Mouse (Mus musculus): ENCODE measurements around the gene Tom1l1. TPM values are rescaled to one million over a fixed set of nuclear protein-coding genes. Genes with fewer than 3 reads are reported as not detected.
A peak's percentile ranks its signal among the peaks of the same experiment; 100 is the strongest.

Tom1l1 gene
- polyA plus RNA-seq, 1 experiment = 3.3 TPM

DNA sequence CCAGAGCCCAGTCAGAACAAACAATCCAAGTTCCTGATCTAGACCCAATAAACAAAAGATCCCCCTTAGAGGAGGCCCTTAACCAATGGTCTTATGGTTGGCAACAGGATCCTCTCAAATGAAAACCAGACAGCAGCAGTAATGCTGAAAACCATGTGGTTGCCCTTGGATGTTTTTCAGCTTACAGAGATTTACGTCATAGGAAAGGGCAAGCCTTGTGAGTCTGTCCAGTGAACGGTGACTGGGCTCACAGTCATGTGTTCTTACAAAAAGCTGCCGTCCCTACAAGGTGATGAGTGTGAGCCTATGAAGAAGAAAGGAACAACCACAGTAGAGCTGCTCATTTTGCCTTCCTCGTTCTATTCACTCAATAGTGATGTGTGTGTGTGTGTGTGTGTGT lies 27.5 kb downstream of the Tom1l1 start:
- Histone ChIP-seq H3K36me3 (replicated peaks; ENCODE audit: low read length) (peaks cover 75% of the 10 kb centered on the region), H3K4me1 (peaks cover 52% of the 10 kb centered on the region), H3K4me3 (replicated peaks) (no peak overlapping the region), H3K27me3 (replicated peaks) (no peaks in the 10 kb centered on the region), H3K9me3 (peaks cover 9% of the 10 kb centered on the region)
- TF ChIP-seq FLI1 (IDR thresholded peaks at IDR 0.05; ENCODE audit: low read length) = no peak
- TF ChIP-seq GATA1 (IDR thresholded peaks at IDR 0.05; ENCODE audit: borderline replicate concordance, low read length) = no peak

DNA sequence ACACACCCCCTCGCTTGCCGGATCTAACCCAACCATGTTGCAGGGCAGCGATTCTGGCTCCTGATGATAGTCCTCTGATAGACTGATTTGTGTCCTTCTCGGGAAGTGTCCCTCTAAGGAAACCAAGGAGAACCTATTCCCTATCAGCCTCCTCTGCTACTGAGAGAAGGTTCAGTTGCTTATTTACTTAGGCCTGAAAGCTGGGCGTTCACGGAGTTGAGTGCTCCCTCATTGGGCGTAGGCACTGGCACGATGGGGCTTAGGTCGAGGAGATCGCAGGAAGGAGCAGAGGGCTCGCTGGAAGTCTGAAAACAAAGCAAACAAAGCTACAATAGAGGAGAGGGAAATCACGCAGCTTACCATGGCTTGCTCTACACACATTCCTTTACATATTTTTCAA lies 30.6 kb downstream of the Tom1l1 start:
- no peaks in the 10 kb centered on the region for H3K27me3 ChIP-seq (replicated peaks)
- peaks cover 20% of the 10 kb centered on the region for H3K4me1 ChIP-seq
- TF ChIP-seq FLI1 (IDR thresholded peaks at IDR 0.05; ENCODE audit: low read length) (no peak), GATA1 (IDR thresholded peaks at IDR 0.05; ENCODE audit: borderline replicate concordance, low read length) (no peak)
- H3K9me3 ChIP-seq = peaks cover 11% of the 10 kb centered on the region
- H3K36me3 ChIP-seq (replicated peaks; ENCODE audit: low read length) = peaks cover 97% of the 10 kb centered on the region
- no peak overlapping the region for H3K4me3 ChIP-seq (replicated peaks)

- no peak for TF ChIP-seq GATA1 (IDR thresholded peaks at IDR 0.05; ENCODE audit: borderline replicate concordance, low read length)
- TF ChIP-seq FLI1 (IDR thresholded peaks at IDR 0.05; ENCODE audit: low read length) = no peak
- Histone ChIP-seq H3K27me3 (replicated peaks) (no peaks in the 10 kb centered on the region), H3K36me3 (replicated peaks; ENCODE audit: low read length) (peaks cover 99% of the 10 kb centered on the region), H3K4me3 (replicated peaks) (no peak overlapping the region), H3K4me1 (peaks cover 15% of the 10 kb centered on the region), H3K9me3 (peaks cover 10% of the 10 kb centered on the region)
Measured at GRCm38 (mm10) chr11:90652603-90653002, 35.6 kb downstream of the Tom1l1 start.

DNA sequence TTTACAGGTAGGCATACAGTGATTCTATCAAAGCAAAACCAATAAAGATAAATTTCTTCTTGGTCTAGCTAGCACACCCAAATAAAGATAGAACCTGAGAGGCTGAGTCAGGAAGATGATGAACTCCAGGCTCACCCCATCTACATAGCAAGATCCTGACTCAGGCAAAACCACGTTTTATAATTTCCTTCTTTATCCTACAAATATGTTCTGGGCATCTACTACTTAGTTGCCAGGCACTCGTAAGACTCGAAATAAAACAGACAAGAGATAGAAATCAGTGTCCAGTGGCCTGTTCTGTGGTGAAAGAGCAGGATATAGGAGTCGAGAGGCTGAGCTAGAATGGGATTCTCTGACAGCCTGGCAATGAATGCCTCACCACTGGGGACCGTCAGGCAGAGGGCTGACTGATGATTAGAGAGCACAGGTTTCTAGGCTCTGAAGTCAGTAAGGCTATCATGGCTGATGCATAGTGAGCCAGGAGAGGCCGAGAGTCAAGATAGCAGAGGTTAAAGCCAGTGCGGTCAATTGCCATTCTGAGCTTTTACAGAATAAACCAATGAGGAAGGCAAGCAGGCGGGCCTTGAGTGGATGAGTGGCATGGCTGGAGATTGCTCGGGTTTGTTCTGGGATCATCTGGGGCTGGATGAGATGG lies 37.8 kb downstream of the Tom1l1 start:
- H3K27me3 ChIP-seq (replicated peaks) = no peaks in the 10 kb centered on the region
- no peaks in the 10 kb centered on the region for H3K9me3 ChIP-seq
- H3K4me3 ChIP-seq (replicated peaks) = no peak overlapping the region
- peaks cover 99% of the 10 kb centered on the region for H3K36me3 ChIP-seq (replicated peaks; ENCODE audit: low read length)
- no peak for TF ChIP-seq GATA1 (IDR thresholded peaks at IDR 0.05; ENCODE audit: borderline replicate concordance, low read length)
- TF ChIP-seq FLI1 (IDR thresholded peaks at IDR 0.05; ENCODE audit: low read length) = no peak
- H3K4me1 ChIP-seq = peaks cover 15% of the 10 kb centered on the region

- H3K36me3 ChIP-seq (replicated peaks; ENCODE audit: low read length) = peaks cover 100% of the 10 kb centered on the region
- no peak overlapping the region for H3K4me3 ChIP-seq (replicated peaks)
- TF ChIP-seq FLI1 (IDR thresholded peaks at IDR 0.05; ENCODE audit: low read length) = no peak
- TF ChIP-seq GATA1 (IDR thresholded peaks at IDR 0.05; ENCODE audit: borderline replicate concordance, low read length) = no peak
- H3K4me1 ChIP-seq = peaks cover 15% of the 10 kb centered on the region
- H3K9me3 ChIP-seq = no peaks in the 10 kb centered on the region
- no peaks in the 10 kb centered on the region for H3K27me3 ChIP-seq (replicated peaks)
Measured at GRCm38 (mm10) chr11:90649777-90650176, 38.4 kb downstream of the Tom1l1 start.

DNA sequence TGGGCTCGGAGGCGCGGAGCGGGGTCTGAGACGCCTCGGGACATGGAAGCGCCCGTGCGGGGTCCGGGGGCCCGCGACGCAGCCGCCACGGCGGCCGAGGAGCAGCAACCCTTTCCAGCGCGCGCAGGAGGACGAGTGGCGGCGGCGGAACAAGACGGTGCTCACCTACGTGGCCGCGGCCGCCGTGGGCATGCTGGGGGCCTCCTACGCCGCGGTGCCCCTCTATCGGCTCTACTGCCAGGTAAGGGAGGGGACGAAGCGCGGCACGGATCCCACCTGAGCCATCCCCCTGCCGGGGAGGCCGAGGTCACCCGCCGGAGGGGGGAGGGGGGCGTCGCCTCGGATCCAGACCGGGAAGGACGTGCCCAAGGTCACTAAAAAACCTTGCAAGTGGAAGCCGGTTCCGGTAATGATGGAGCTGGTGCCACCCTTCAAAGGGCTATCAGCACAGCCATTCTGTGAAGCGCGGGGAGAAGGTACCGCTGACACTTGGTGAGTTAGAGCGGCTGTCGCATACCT lies 49.8 kb downstream of the Tom1l1 start:
- Histone ChIP-seq H3K9me3 (no peaks in the 10 kb centered on the region), H3K36me3 (replicated peaks; ENCODE audit: low read length) (peaks cover 29% of the 10 kb centered on the region), H3K4me3 (replicated peaks) (peak overlapping the region; percentile 99), H3K27me3 (replicated peaks) (no peaks in the 10 kb centered on the region), H3K4me1 (peaks cover 37% of the 10 kb centered on the region)
- TF ChIP-seq FLI1 (IDR thresholded peaks at IDR 0.05; ENCODE audit: low read length) (no peak), GATA1 (IDR thresholded peaks at IDR 0.05; ENCODE audit: borderline replicate concordance, low read length) (no peak)

DNA sequence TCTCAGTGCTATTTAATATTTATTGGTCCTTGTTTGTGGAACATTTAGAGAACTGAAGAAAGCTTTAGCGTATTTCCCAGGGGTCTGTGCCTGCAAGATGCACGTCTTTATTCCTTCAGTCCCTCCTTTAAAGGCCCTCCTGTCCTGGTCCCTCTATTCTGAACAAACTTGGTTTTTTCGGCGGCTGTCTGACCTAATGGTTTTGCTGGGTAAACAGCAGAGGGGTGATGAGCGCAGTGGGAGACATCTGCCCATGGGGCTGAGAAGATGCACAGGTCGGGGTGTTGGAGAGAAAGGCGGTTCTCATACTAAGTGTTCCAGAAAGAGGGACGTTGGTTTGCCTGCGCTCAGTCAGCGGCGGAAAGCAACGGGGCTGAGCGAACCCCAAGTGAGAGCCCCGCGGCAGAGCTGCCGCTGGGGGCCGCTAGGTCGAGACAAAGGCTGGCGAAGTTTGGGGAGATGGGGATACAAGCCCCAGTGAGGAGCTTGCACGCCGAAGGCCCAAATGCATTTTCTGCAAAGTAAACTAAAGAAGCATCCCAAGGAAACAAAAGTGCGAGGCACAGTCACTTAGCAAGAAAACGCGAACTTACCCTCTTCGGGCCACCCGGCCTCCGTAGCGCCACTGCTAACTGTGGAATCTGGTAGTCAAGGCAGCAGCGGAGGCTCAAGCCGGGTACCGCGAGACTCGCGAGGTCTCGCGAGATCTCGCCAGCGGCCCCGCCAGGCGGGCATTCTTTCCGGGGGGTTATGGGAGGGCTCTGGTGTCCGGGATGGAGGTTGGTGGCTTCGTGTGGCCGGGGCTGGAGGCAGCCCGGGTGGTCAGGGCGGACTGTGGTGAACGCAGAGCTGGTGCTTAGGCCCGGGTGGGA lies 50.5 kb downstream of the Tom1l1 start, which contains the start of the genes Stxbp4 and Cox11:
TSS of gene Stxbp4 (minus strand) at position 645 of the 872 bp plus-strand sequence.
TSS of gene Cox11 (plus strand) at position 734 of the 872 bp plus-strand sequence.
- no peak for TF ChIP-seq GATA1 (IDR thresholded peaks at IDR 0.05; ENCODE audit: borderline replicate concordance, low read length)
- no peak for TF ChIP-seq FLI1 (IDR thresholded peaks at IDR 0.05; ENCODE audit: low read length)
- Histone ChIP-seq H3K9me3 (no peaks in the 10 kb centered on the region), H3K27me3 (replicated peaks) (no peaks in the 10 kb centered on the region), H3K4me3 (replicated peaks) (peak within 1 kb of the TSS; percentile 99), H3K4me1 (peaks cover 37% of the 10 kb centered on the region), H3K36me3 (replicated peaks; ENCODE audit: low read length) (peaks cover 22% of the 10 kb centered on the region)

- Histone ChIP-seq H3K9me3 (no peaks in the 10 kb centered on the region), H3K36me3 (replicated peaks; ENCODE audit: low read length) (peaks cover 1% of the 10 kb centered on the region), H3K4me3 (replicated peaks) (no peak overlapping the region), H3K4me1 (peaks cover 29% of the 10 kb centered on the region), H3K27me3 (replicated peaks) (no peaks in the 10 kb centered on the region)
- no peak for TF ChIP-seq GATA1 (IDR thresholded peaks at IDR 0.05; ENCODE audit: borderline replicate concordance, low read length)
- no peak for TF ChIP-seq FLI1 (IDR thresholded peaks at IDR 0.05; ENCODE audit: low read length)
Measured at GRCm38 (mm10) chr11:90634661-90635060, 53.5 kb downstream of the Tom1l1 start.

- no peaks in the 10 kb centered on the region for H3K9me3 ChIP-seq
- no peaks in the 10 kb centered on the region for H3K36me3 ChIP-seq (replicated peaks; ENCODE audit: low read length)
- no peak overlapping the region for H3K4me3 ChIP-seq (replicated peaks)
- H3K27me3 ChIP-seq (replicated peaks) = no peaks in the 10 kb centered on the region
- peaks cover 21% of the 10 kb centered on the region for H3K4me1 ChIP-seq
- TF ChIP-seq FLI1 (IDR thresholded peaks at IDR 0.05; ENCODE audit: low read length) = no peak
- no peak for TF ChIP-seq GATA1 (IDR thresholded peaks at IDR 0.05; ENCODE audit: borderline replicate concordance, low read length)
Measured at GRCm38 (mm10) chr11:90632480-90632879, 55.7 kb downstream of the Tom1l1 start.
